Mouse (Mus musculus): ENCODE results near the gene Asic2.

Asic2 gene

DNA sequence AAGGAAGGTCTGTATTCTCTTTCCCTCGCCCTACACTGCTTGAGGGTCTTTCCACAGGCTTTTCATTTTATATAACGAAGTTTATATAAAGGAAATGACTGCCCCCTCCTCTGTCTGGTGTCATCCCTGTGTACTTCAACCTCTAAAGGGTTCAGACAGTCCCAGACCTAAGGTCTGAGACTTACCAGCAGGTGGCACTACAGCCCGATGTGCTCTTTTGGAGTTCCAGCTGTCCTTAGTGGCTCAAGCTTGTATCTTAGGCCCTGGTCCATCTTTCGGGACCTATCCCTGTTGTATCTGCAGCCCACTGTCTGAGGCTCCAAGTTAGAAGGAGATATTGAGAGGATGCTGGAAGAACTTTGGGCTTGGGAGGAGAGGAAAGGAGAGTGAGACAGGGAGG is 1061.8 kb downstream of the Asic2 start:
- in situ Hi-C loops (cut with MboI), result no loop called here

DNA sequence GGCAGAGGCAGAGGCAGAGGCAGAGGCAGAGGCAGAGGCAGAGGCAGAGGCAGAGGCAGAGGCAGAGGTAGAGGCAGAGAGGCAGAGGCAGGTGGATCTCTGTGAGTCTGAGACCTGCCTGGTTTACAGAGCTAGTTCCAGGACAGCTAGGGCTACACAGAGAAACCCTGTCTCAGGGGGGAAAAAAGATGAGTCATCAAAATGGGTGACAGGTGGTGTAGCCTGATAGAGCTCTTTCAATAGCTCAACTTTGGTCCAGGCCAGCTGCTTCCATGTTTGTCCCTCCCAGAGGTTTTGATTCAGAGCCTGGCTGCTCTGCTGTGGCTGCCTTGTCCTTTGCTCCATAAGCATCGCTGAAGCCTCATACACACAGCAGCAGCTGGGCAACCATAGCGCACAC is 1063.7 kb downstream of the Asic2 start:
- in situ Hi-C loops (cut with MboI), result no loop called here

DNA sequence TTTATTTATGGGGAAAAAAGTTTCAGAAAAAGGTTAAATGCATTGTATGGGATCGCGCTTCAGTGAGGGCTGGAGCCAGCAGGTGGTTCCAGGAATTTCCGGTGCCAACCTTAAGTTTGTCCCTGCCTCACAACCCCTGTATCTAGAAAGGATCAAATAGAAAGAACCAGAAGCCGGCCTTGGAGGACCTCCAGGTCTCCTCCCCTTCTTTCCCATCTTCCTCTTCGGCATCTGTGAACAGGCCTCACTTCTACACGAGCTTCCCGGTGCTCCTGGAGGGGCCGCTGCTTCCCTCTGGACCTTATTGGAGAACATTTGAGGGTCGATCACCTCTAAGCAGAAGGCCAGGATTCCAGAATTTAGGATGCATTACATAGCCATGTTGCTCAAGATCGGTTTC is 1064.8 kb downstream of the Asic2 start:
- in situ Hi-C loops (cut with MboI), result no loop called here

DNA sequence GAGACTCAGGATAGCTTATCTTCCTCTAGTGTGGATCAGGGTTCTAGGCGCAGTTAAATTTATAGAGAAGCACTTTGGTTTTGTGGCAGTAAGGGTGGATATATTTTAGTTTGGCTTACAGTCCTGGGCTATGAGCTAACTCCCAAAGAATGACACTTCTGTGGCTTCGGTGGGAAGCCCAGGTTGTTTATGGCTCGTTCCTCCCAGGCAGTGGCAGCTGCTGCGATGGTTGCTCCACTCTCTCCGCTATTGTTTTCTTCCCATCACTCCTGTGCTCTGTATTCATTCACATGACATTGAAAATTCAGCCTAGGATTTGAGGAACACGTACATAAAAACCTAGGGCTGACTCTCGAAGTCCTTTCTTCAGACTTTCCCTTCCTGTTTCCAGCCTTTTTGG is 1065.6 kb downstream of the Asic2 start:
- in situ Hi-C loops (cut with MboI), result no loop called here

DNA sequence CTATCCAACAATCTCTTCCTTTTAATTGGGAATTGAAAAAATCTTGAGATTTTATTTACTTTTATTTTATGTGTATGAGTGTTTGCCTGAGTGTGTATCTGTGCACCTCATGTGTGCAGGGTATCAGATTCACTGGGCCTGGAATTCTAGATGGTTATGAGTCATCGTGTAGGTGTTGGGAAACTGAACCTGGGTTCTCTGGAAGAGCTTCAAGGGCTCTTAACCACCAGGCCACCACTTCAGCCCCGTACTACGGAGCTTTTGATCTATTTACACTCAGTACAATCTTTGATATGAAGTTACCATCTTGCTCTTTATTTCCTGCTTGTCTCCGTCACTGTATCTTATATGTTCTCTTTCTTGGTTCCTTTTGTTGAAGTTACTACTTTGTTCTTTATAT is 1067.7 kb downstream of the Asic2 start:
- in situ Hi-C loops (cut with MboI), result no loop called here

DNA sequence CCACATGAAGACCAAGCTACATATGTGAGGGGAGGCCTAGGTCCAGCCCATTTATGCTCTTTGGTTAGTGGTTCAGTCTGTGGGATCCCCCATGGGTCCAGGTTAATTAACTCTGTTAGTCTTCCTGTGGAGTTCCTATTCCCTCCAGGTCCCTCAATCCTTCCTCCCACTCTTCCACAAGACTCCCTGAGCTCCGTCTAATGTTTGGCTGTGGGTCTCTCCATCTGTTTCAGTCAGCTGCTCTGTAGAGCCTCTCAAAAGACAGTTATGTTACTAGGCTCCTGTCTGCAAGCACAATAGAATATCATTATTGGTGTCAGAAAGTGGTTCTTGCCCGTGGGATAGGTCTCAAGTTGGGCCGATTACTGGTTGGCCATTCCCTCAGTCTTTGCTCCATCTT is 1072.4 kb downstream of the Asic2 start:
- in situ Hi-C loops (cut with MboI), result no loop called here

DNA sequence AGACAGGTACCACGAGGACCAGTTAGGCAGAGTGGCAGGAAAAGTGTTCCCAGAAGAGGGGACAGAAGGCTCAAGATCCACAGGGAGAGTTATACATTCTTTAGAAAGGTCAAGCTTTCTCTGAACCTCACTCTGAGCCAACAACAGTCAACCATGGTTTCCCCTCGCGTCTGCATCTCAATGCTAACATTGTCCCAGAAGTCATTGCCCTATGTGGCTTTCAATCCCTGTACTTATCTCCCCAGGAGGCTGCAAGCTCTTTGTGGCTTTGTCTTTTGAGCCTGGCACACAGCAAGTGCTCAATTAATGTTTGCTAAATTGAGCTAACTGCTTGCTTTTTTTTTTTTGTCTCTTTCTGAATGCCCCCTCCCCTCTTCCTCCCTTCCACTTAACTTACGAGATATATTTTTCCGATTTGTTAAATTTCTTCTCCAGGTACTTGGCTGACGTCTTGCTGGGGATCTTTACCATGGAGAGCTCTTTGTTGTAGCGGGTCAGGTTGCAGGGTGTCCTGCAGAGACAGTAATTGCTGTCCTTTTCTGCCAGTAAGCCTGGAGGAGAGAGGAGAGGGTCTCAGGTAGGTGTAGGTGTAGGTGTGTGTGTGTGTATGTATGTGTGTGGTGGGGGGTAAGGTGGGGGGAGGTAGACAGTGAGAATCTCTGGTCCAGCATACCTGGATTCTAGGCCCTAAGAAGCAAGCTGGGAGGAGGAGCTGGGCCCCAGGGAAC is 1078.8 kb downstream of the Asic2 start:
- in situ Hi-C loops (cut with MboI), result no loop called here

DNA sequence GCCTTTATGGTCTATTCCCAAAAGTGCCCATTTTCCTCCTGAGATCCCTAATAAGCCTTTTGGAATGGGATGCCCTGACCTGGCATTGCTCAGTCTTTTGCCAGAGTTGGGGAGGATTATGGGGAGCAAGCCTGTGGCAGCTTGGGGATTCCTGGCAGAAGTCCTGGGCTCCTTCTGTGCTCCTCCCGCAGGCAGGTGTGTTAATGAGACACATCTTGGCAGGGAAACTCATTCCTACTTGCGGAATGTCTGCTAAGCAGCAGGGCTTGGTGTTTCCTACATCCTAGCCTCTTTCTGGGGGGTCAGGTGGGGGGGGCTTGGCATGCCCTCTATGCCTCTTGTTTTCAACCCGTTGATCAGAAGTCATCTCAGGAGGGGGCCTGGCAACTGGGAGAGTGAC is 1081.2 kb downstream of the Asic2 start:
- in situ Hi-C loops (cut with MboI), result no loop called here

DNA sequence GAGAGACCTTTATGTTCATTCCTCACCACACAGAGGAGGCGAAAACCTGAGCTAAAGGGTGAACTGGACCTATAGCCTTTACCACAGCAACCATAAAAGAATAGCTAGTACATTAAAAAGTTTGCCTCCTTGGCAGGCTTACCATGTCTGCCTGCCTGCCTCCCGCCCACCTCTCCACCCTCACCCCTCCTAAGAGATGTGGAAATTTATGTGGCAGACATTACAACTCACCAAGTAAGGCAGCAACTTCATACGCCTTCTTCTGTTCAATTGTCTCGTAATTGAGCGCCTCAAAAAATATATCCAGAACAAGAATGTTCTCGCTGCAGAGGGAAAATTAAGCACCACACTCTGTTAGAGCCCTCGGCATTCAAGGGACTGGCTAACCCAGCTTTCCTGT is 1081.9 kb downstream of the Asic2 start:
- in situ Hi-C loops (cut with MboI), result no loop called here

DNA sequence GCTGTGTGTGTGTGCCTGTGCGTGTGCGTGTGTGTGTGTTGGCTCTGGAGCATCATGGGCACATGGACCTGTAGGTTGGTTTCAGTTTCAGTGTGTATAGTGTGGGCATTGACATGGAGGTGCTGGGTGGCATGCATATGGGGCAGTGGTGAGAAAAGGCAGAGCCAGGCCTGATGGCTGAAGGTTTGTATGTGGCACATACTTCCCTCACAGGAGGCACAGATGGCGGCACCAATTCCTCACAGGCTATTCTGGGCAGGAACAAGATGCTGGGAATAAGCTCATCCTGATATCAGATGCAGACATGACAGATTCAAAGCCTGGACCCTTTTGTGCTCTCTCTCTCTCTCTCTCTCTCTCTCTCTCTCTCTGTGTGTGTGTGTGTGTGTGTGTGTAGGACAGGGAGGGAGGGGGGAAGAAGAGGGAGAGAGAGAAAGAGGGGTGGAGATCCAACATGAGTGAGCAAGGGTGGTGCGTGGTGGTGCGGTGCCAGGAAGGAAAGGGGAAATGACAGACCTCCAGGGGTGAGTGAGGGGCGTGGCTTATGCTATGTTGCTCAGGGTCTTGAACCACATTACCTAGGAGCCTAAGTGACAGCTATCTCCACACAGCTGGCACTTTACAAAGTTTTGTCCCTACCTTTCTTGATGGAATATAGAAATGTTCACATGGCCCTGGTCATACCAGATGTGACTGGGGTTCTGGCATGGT is 1083.6 kb downstream of the Asic2 start:
- in situ Hi-C loops (cut with MboI), result no loop called here

DNA sequence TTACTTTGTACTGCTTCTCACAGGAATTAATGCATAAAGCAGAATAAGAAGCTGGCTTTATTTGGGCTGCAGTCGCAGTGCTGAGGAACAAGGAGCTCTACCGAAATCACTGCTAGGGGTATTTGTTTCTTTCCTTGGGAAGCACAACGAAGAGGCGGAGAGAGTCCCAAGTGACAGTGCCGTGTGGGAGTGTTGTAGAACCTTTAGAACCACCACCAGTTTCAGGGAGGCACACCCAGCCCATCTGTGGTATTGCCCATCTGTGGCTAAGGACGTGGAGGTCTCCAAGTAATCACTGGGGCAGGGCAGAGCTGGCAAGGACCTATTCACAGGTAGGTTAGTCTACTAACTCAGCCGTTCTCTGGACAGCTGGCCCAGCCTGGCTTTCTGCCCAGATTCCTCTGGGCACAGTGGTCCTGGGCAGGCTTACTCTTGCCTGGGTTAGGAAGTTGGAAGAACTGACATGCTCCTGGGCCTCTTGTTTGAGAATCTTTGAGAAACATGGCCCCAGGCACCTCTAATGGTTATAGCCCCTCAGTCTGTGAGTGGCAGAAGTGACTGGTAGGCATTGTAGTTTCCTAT is 1085.9 kb downstream of the Asic2 start:
- in situ Hi-C loops (cut with MboI), result no loop called here

DNA sequence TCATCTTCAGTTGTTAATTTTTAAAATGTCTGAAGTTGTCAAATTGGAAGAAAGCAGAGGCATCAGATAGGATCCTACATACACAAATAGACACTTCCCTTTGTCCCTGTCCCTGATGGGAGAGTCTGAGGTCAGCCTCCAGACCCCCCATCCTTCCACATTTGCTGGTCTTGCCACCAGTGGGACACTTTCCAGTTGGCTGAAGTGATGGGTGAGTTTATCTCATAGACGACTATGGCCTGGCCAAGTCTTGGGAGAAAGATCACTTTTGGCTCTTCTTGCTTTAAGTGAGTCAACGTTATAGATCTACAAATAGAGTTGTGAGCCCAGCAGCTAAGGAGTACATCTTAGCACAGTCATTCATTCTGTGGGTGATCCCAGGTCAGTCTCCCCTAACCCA is 1090.2 kb downstream of the Asic2 start:
- in situ Hi-C loops (cut with MboI), result no loop called here

DNA sequence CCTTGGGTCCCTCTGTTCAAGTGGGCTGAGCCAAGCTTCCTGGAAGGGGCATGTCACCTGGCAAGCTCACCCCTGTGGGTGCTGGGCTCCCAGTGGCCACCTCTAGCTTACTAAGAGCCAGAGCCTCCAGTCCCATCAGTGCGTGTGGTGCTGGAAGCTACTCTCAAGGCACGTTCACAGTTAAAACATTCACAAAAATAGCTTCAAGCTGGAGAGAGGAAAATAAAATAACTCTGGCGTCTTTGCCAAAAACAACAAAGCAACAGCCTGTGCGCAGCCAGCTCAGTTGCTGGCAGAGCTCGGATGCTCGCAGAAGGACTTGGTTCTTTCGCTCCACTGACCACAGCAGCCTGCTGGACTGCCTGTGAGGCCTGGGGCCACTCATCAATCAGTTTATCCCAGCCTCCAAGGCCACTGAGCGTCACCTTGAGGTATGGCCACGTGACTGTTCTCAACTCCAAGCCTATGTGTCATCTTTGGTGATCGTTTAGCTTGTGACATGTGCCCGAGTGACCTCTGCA is 1091.1 kb downstream of the Asic2 start:
- in situ Hi-C loops (cut with MboI), result no loop called here

DNA sequence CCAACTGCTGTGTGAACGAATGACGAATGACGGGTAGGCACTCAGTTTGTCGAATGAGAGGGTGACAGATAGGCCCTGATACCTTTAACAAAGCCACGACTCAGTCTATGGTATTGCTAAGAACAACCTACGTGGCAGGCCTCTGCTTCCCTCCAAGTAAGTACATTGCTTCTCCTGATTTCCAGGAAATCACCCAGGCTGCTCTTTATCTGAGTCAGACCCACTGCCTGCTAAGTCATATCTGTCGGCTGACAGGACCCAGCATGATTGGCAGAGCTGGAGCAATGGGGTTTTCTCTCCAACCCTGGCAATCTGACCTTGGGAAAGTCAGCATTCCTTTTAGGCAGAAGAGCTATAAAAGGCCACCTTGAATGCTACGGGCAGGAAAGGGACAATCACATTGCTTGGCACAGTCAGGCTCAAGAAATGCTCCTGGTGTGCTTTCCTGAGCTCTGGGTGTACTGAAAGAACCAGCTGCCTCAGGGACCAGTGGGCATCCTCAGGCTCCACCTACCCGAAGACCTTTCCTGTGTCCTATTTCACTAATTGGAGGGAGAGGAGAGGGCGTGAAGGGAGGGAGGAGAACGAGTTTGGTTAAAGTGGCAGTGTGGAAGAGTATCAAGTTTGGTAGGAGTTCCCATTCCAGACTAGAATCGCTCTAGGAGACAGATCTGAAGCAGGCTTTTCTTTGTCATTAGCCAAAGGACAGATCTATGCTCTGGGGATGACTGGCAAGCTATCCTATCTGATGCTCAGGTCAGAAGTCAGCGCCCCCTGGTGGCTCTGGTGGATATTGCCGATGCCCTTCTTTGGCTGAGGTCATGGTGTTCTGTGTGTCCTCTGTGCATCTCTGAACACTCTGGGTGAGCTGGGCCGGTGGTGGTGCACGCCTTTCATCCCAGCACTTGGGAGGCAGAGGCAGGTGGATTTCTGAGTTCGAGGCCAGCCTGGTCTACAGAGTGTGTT is 1095.5 kb downstream of the Asic2 start:
- in situ Hi-C loops (cut with MboI), result no loop called here

DNA sequence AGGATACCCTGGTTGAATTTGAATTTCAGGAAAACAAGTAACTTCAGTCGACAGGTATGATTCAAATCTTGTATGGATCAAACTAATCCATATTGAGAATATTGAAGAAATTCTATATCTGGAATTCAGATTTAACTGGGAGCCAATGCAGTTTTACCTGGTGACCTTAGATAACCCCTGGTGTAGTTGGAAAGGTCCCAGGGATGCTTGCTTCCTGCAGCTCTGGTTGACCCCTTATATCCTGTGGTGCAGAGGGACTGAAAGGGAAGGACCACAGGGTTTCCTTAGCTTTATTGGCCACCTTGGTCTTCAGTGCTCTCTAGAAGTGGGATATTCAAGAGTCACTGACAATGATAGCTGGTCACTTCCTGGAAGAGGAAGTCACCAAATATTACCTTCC is 1100.2 kb downstream of the Asic2 start:
- in situ Hi-C loops (cut with MboI), result no loop called here

DNA sequence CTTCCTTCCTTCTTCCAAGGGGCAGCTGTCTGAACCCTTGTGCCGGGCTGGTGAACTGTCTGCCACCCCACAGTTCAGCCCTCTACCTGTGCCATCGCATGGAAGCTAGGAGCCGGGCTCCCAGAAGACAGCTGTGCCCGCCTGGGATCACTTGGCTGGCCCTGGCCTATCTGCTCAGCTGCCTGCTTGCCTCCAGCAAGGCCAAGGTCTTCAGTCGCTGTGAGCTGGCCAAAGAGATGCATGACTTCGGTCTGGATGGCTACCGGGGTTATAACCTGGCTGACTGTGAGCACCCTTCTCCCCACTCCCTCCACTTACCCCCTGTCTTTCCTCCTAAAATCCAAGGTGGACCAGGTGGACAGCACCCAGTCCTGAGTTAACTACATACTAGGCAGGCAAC is 1105.3 kb downstream of the Asic2 start:
- in situ Hi-C loops (cut with MboI), result no loop called here

DNA sequence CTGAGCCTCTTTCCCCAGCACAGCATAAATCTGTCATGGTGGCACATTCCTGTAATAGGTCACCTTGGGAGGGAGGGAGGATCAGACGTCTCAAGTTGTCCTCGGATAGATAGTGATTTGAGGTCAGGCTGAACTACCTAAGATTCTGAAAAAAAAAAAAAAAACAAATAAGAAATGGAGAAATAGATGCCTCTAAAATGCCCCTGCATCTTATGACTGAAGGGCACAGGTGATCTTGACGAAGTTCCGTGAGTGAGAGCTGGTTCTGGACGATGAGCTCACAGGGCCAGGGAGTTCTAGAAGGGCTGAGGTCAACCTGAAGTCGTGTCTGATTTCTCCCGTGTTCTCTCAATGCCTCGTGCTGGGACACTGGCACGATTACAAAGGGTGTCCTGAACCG is 1110.2 kb downstream of the Asic2 start, which contains the start of gene Spaca3:
Gene Spaca3 (plus strand): TSS at position 301 of the 400 bp plus-strand sequence.
- in situ Hi-C loops (cut with MboI), result no loop called here

DNA sequence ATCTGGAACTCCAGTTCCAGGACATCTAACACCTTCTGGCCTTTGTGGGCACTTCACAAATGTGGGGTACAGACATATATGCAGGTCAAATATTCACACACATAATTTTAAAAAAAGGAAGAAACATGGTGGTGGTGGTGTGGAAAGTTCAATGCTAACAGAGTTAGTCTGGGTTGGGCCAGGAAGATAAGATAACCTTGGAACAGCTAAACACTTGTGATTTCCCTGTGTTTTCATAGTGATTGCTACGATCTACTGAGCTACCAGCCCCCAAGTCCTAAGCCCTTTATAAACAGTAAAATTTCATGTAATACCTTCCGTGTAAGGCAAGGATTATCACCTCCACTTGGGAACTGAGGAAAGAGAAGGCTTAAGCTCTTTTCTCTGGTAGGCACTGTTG is 1111.4 kb downstream of the Asic2 start:
- in situ Hi-C loops (cut with MboI), result no loop called here

DNA sequence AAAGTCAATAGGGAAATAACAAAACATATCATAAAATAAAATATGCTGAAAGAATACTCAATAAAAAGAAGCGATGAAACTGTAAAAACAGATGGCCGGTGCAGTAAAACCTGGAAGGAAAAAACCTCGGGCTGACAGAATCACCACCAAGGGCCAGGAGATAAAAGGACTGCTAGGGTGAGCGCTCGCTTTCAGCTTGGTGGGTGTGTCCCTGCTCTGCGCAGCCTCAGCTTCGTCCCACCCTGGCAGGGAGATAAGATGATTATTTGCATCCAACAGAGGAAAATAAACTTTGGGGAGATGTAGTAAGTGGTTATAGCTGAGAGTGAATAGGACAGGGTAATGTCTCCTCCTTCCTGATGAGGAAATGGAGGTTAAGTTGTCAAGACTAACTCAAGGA is 1113.3 kb downstream of the Asic2 start:
- in situ Hi-C loops (cut with MboI), result no loop called here

DNA sequence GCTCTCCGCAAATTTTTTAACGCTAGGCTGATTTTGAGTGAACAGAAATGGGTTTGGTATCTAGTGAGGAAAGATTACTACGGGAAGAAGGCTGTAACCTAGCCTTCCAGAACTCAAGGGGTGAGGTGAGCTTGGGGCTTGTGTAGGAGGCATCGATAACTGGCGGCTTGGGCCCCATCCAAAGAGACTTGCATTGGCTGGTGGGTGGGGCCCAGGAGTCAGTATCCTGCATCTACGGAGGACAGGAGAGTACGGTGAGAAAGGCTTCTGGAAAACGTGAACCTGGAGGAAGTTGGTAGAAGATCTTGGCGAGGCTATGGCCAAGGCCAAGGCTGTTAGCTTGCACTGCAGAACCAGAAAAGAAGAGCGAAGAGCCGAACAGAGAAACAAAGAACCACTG is 1113.8 kb downstream of the Asic2 start:
- in situ Hi-C loops (cut with MboI), result no loop called here

DNA sequence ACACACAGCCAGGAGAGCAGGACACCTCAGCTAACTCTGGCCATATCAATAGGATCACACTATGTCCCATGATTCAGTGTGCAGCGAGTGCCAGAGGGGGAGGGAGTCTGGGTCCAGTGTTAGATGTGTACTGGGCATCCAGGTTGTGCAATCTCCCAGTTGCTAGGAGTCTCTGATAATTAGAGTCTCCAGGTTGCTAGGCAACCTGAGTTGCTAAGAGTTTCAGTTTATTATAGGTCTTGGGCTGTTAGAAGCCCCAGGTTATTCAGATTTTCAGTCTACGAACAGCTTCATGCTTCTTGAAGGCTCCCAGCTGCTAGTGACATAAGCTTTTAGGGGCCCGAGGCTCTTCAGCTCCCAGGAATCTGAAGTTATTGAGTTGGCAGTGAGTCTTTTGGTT is 1115.2 kb downstream of the Asic2 start:
- in situ Hi-C loops (cut with MboI), result no loop called here

DNA sequence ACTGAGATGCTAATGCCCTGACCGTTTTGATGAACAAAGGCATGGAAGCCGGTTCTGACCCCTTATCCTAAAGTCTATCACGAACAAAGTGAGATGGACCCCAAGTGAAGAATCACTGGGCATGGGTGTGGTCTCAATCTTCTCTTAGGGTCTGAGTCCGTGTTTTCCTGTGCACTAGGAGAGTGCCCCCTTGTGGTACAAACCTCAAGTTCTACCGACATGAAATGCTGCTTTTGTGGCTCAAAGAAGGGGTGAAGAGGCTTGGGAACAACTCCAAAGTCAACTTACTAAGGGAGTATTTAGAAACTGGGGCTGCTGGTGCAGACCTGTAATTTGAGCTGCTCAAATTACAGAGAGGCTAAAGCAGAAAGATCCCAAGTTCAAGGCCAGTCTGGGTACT is 1116.4 kb downstream of the Asic2 start:
- in situ Hi-C loops (cut with MboI), result no loop called here

Measured in mature B cell (primary cell).